12 mouse cellular contexts compared by ENCODE assay signal in genomic region chr19:58759423-58759822, GRCm38 (mm10). TPM values are rescaled to one million over a fixed set of nuclear protein-coding genes. Genes with fewer than 3 reads are reported as not detected.
DNase-seq lines count a peak whose midpoint lies in the region; ATAC-seq and TF ChIP-seq lines count a peak whose summit lies in the region.
"Had no signal": no experiment of that assay in that cellular context is flagged by ENCODE, and none has a peak within 500 bp of the region (broad histone marks: within the 10 kb centered on the region; RNA-seq: fewer than 3 reads in every experiment).

Gene Pnliprp2 (plus strand): TSS chr19:58759719.

- no peaks in the 10 kb centered on the region for H3K4me1 ChIP-seq in spleen, adult 2 months (ENCODE audit: control insufficient read depth, insufficient read depth, insufficient read length)
- peaks cover 3% of the 10 kb centered on the region; the same call in 1 of the 2 replicates for H3K4me1 ChIP-seq in liver, embryonic 13.5 days (replicated peaks)
- H3K4me1 ChIP-seq: megakaryocyte, embryonic 14.5 days had no signal

- no peak for TF ChIP-seq POLR2A in spleen, adult 2 months (IDR thresholded peaks at IDR 0.05; ENCODE audit: low read depth, low read length)

- H3K9ac ChIP-seq in liver, embryonic 13.5 days: no peak within 1 kb of the TSS
- H3K9ac ChIP-seq: forebrain, embryonic 13.5 days had no signal

- 65% methylated on average over 9 of the region's 9 CpGs for WGBS in spleen, adult 2 months
- 57% methylated on average over 9 of the region's 9 CpGs for WGBS in liver, embryonic 13.5 days (ENCODE audit: insufficient replicate concordance)

- intact Hi-C loops in heart, postnatal 10 days (cut with DNase I): no loop called here

- no peaks in the 10 kb centered on the region for H3K36me3 ChIP-seq in spleen, adult 2 months (ENCODE audit: control insufficient read depth, insufficient read depth, low read length)
- no peaks in the 10 kb centered on the region for H3K36me3 ChIP-seq in liver, embryonic 13.5 days

- TF ChIP-seq CTCF in spleen, adult 2 months (IDR thresholded peaks at IDR 0.05; ENCODE audit: extremely low read depth, insufficient read depth, insufficient read length, insufficient replicate concordance): no peak

- DNase-seq in spleen, adult 2 months (ENCODE audit: low read depth in 1 of 2, low spot score in 2 of 2): no peak
- no peak for DNase-seq in spleen, postnatal 14 days (ENCODE audit: low spot score in 2 of 2)
- DNase-seq in kidney, adult 11 months: peak; percentile 42
- peak; percentile 3 for DNase-seq in liver, embryonic 13.5 days
- DNase-seq in testis, postnatal 10 days (ENCODE audit: low spot score): peak; percentile 56
- DNase-seq in right cerebral cortex, adult 2 months (ENCODE audit: low spot score in 2 of 2): no peak
- no peak for DNase-seq in heart, postnatal 10 days

- H3K4me2 ChIP-seq in liver, embryonic 13.5 days: no peak within 1 kb of the TSS
- H3K4me2 ChIP-seq: forebrain, embryonic 13.5 days; heart, embryonic 11.5 days had no signal

- no peaks in the 10 kb centered on the region for H3K27me3 ChIP-seq in spleen, adult 2 months (ENCODE audit: control insufficient read depth, insufficient read depth, low read length)
- H3K27me3 ChIP-seq in liver, embryonic 13.5 days: no peaks in the 10 kb centered on the region

- H3K27ac ChIP-seq in spleen, adult 2 months (ENCODE audit: insufficient read depth, low read length): no peak within 1 kb of the TSS
- H3K27ac ChIP-seq in liver, embryonic 13.5 days: no peak within 1 kb of the TSS
- H3K27ac ChIP-seq: forebrain, embryonic 13.5 days had no signal

- H3K4me3 ChIP-seq in spleen, adult 2 months (ENCODE audit: extremely low read depth, insufficient read depth, insufficient read length): no peak within 1 kb of the TSS
- H3K4me3 ChIP-seq in liver, embryonic 13.5 days (replicated peaks): no peak within 1 kb of the TSS
- H3K4me3 ChIP-seq: forebrain, embryonic 13.5 days; megakaryocyte, embryonic 14.5 days had no signal

- 0 out of 2 replicates have a peak, but pooled peaks cover 2% of the 10 kb centered on the region for H3K9me3 ChIP-seq in liver, embryonic 13.5 days (replicated peaks)
- H3K9me3 ChIP-seq: forebrain, embryonic 13.5 days had no signal

- ATAC-seq in liver, embryonic 13.5 days (ENCODE audit: low read depth): peak; percentile 60
- ATAC-seq: forebrain, embryonic 13.5 days; inflammation-experienced regulatory T-cells, adult 6 months had no signal

RNA-seq across cellular contexts. Expression of gene Pnliprp2, which starts in this region (rescaled TPM):
- 57.0 and 62.1 TPM in 2 replicates for polyA plus RNA-seq in spleen, adult 2 months (2012; rRNA removed)
- polyA plus RNA-seq in liver, embryonic 13.5 days (2015; fragmentation: Nextera tagmentation; extraction: Ambion mirVana): 5.3 and 6.4 TPM in 2 replicates
- not detected for total RNA-seq in heart, postnatal 10 days (2021)
- total RNA-seq: neutrophil, adult 5-6 weeks had no signal
- polyA plus RNA-seq: inflammation-experienced regulatory T-cells, adult 6 months had no signal

Comparison
In these comparisons a context has a peak if more than half of its experiments do, and no peak if none do; other contexts are left out.
1. DNase-seq: peak in kidney, adult 11 months (single experiment), liver, embryonic 13.5 days (single experiment) and testis, postnatal 10 days (single experiment); none in spleen, adult 2 months (0 of 2), spleen, postnatal 14 days (0 of 2), right cerebral cortex, adult 2 months (0 of 2) and heart, postnatal 10 days (0 of 2).